Mouse (Mus musculus): ENCODE measurements around the gene Mmp8. TPM values are rescaled to one million over a fixed set of nuclear protein-coding genes. Genes with fewer than 3 reads are reported as not detected.

Mmp8 gene
- polyA plus RNA-seq, 1 experiment from 2014 or later, result 0.14 TPM

DNA sequence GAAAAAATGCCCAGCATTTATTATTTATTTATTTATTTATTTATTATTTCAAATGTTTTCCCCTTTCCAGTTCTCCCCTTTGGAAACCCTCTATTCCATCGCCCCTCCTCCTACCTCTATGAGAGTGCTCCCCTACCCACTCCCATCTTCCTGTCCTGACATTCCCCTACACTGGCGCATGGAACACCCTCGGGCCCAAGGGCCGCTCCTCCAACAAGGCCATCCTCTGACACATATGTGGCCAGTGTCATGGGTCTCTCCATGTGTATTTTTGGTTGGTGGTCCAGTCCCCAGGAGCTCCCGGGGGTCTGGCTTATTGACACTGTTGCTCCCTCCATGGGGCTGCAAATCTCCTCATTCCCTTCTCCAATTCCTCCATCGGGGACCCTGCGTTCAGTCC lies 12.3 kb upstream of the Mmp8 start:
- H3K4me3 ChIP-seq (ENCODE audit: control insufficient read depth in 1 of 2, insufficient read depth in 1 of 2, low read depth in 1 of 2, low read length in 2 of 2), result no peak overlapping the region
- ATAC-seq (ENCODE audit: insufficient number of reproducible peaks, insufficient read depth, low FRiP score, low read depth), result no peak
- no peak overlapping the region for H3K9ac ChIP-seq (ENCODE audit: low read length)
- H3K36me3 ChIP-seq (ENCODE audit: control insufficient read depth, insufficient read depth, low read length), result no peaks in the 10 kb centered on the region
- H3K4me2 ChIP-seq (ENCODE audit: low read length), result no peak overlapping the region
- H3K4me1 ChIP-seq (ENCODE audit: control insufficient read depth in 2 of 2, insufficient read depth in 2 of 2, low read length in 2 of 2), result peaks cover 0 to 3% of the 10 kb centered on the region in 2 experiments; a peak in 1 of 4 replicates
- no peaks in the 10 kb centered on the region for H3K27me3 ChIP-seq (ENCODE audit: control insufficient read depth, insufficient read depth, low read length)
- no peak overlapping the region for H3K27ac ChIP-seq (replicated peaks in 1 of 2; ENCODE audit: control insufficient read depth in 1 of 2, insufficient read depth in 1 of 2, low read depth in 2 of 2, low read length in 2 of 2)
- WGBS, result 74% methylated on average over 7 of the region's 7 CpGs
- no peaks in the 10 kb centered on the region for H3K9me3 ChIP-seq (ENCODE audit: control insufficient read depth, low read length)

GRCm38 (mm10) chr9:7551943-7552342 lies 6.3 kb upstream of the Mmp8 start:
- Histone ChIP-seq H3K27ac (replicated peaks in 1 of 2; ENCODE audit: control insufficient read depth in 1 of 2, insufficient read depth in 1 of 2, low read depth in 2 of 2, low read length in 2 of 2) (no peak overlapping the region), H3K9me3 (ENCODE audit: control insufficient read depth, low read length) (no peaks in the 10 kb centered on the region), H3K4me1 (ENCODE audit: control insufficient read depth in 2 of 2, insufficient read depth in 2 of 2, low read length in 2 of 2) (no peaks in the 10 kb centered on the region), H3K4me3 (ENCODE audit: control insufficient read depth in 1 of 2, insufficient read depth in 1 of 2, low read depth in 1 of 2, low read length in 2 of 2) (no peak overlapping the region), H3K36me3 (ENCODE audit: control insufficient read depth, insufficient read depth, low read length) (no peaks in the 10 kb centered on the region), H3K27me3 (ENCODE audit: control insufficient read depth, insufficient read depth, low read length) (no peaks in the 10 kb centered on the region), H3K4me2 (ENCODE audit: low read length) (no peak overlapping the region), H3K9ac (ENCODE audit: low read length) (no peak overlapping the region)
- no peak for ATAC-seq (ENCODE audit: insufficient number of reproducible peaks, insufficient read depth, low FRiP score, low read depth)

- Histone ChIP-seq H3K4me1 (ENCODE audit: control insufficient read depth in 2 of 2, insufficient read depth in 2 of 2, low read length in 2 of 2) (no peaks in the 10 kb centered on the region; a peak in 1 of 4 replicates), H3K9me3 (ENCODE audit: control insufficient read depth, low read length) (no peaks in the 10 kb centered on the region), H3K27me3 (ENCODE audit: control insufficient read depth, insufficient read depth, low read length) (no peaks in the 10 kb centered on the region), H3K4me2 (ENCODE audit: low read length) (no peak overlapping the region), H3K27ac (replicated peaks in 1 of 2; ENCODE audit: control insufficient read depth in 1 of 2, insufficient read depth in 1 of 2, low read depth in 2 of 2, low read length in 2 of 2) (no peak overlapping the region), H3K36me3 (ENCODE audit: control insufficient read depth, insufficient read depth, low read length) (no peaks in the 10 kb centered on the region), H3K4me3 (ENCODE audit: control insufficient read depth in 1 of 2, insufficient read depth in 1 of 2, low read depth in 1 of 2, low read length in 2 of 2) (no peak overlapping the region), H3K9ac (ENCODE audit: low read length) (no peak overlapping the region)
- no peak for ATAC-seq (ENCODE audit: insufficient number of reproducible peaks, insufficient read depth, low FRiP score, low read depth)
- 69% methylated on average over 3 of the region's 3 CpGs for WGBS
These were observed 4.7 kb upstream of the Mmp8 start for GRCm38 (mm10) chr9:7553536-7553935.

DNA sequence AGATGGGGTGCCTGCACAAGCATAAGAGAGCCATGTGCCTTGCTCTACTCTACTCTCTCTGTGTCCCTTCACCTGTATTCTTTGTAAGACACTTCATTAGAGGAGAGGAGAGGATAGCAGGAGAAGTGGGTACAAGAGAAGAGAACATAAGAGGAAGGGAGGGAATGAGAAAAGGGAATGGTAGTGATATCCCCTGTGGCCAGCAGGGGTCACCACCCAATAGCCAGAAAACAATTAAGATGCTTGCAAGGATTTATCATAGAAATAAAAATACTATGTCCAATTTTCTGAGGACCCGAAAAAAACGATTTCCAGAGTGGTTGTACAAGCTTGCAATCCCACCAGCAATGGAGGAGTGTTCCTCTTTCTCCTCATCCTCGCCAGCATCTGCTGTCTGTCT lies 3.9 kb upstream of the Mmp8 start:
- Histone ChIP-seq H3K9ac (ENCODE audit: low read length) (no peak overlapping the region), H3K4me1 (ENCODE audit: control insufficient read depth in 2 of 2, insufficient read depth in 2 of 2, low read length in 2 of 2) (no peaks in the 10 kb centered on the region; a peak in 1 of 4 replicates), H3K4me2 (ENCODE audit: low read length) (no peak overlapping the region), H3K9me3 (ENCODE audit: control insufficient read depth, low read length) (no peaks in the 10 kb centered on the region), H3K4me3 (ENCODE audit: control insufficient read depth in 1 of 2, insufficient read depth in 1 of 2, low read depth in 1 of 2, low read length in 2 of 2) (no peak overlapping the region), H3K36me3 (ENCODE audit: control insufficient read depth, insufficient read depth, low read length) (no peaks in the 10 kb centered on the region), H3K27ac (replicated peaks in 1 of 2; ENCODE audit: control insufficient read depth in 1 of 2, insufficient read depth in 1 of 2, low read depth in 2 of 2, low read length in 2 of 2) (no peak overlapping the region), H3K27me3 (ENCODE audit: control insufficient read depth, insufficient read depth, low read length) (no peaks in the 10 kb centered on the region)
- no peak for ATAC-seq (ENCODE audit: insufficient number of reproducible peaks, insufficient read depth, low FRiP score, low read depth)
- WGBS, result 22% methylated on average over 3 of the region's 3 CpGs

DNA sequence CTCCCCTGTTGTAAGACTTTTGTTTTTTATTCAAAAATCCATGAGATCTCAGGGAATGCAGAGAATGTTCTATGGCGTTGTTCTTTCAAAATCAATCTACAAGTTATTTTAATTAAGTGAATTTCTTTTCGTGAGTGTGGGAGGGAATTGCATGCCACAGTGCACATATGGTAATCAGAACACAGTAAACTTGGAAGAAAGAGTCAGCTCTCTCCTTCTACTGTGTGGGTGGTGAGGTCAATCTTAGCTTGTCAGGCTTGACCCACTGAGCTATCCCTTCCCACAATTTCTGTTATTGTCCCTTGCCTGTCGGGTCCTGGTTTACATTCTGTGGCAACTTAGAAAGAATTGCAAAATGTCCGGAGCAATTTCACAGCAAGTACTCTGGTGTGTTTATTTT lies 1.8 kb downstream of the Mmp8 start:
- WGBS, result 75% methylated on average over 4 of the region's 4 CpGs
- ATAC-seq (ENCODE audit: insufficient number of reproducible peaks, insufficient read depth, low FRiP score, low read depth), result no peak
- Histone ChIP-seq H3K9me3 (ENCODE audit: control insufficient read depth, low read length) (no peaks in the 10 kb centered on the region), H3K27me3 (ENCODE audit: control insufficient read depth, insufficient read depth, low read length) (no peaks in the 10 kb centered on the region), H3K36me3 (ENCODE audit: control insufficient read depth, insufficient read depth, low read length) (no peaks in the 10 kb centered on the region), H3K4me2 (ENCODE audit: low read length) (no peak overlapping the region), H3K4me1 (ENCODE audit: control insufficient read depth in 2 of 2, insufficient read depth in 2 of 2, low read length in 2 of 2) (no peaks in the 10 kb centered on the region; a peak in 1 of 4 replicates), H3K4me3 (ENCODE audit: control insufficient read depth in 1 of 2, insufficient read depth in 1 of 2, low read depth in 1 of 2, low read length in 2 of 2) (no peak overlapping the region), H3K27ac (replicated peaks in 1 of 2; ENCODE audit: control insufficient read depth in 1 of 2, insufficient read depth in 1 of 2, low read depth in 2 of 2, low read length in 2 of 2) (no peak overlapping the region), H3K9ac (ENCODE audit: low read length) (no peak overlapping the region)

- Histone ChIP-seq H3K27me3 (ENCODE audit: control insufficient read depth, insufficient read depth, low read length) (no peaks in the 10 kb centered on the region), H3K36me3 (ENCODE audit: control insufficient read depth, insufficient read depth, low read length) (no peaks in the 10 kb centered on the region), H3K27ac (replicated peaks in 1 of 2; ENCODE audit: control insufficient read depth in 1 of 2, insufficient read depth in 1 of 2, low read depth in 2 of 2, low read length in 2 of 2) (no peak overlapping the region), H3K9me3 (ENCODE audit: control insufficient read depth, low read length) (no peaks in the 10 kb centered on the region), H3K4me1 (ENCODE audit: control insufficient read depth in 2 of 2, insufficient read depth in 2 of 2, low read length in 2 of 2) (no peaks in the 10 kb centered on the region; a peak in 1 of 4 replicates), H3K4me3 (ENCODE audit: control insufficient read depth in 1 of 2, insufficient read depth in 1 of 2, low read depth in 1 of 2, low read length in 2 of 2) (no peak overlapping the region), H3K9ac (ENCODE audit: low read length) (no peak overlapping the region), H3K4me2 (ENCODE audit: low read length) (no peak overlapping the region)
- 62% methylated on average over 7 of the region's 7 CpGs for WGBS
- ATAC-seq (ENCODE audit: insufficient number of reproducible peaks, insufficient read depth, low FRiP score, low read depth), result no peak
These were observed 9.1 kb downstream of the Mmp8 start for GRCm38 (mm10) chr9:7567376-7567775.

DNA sequence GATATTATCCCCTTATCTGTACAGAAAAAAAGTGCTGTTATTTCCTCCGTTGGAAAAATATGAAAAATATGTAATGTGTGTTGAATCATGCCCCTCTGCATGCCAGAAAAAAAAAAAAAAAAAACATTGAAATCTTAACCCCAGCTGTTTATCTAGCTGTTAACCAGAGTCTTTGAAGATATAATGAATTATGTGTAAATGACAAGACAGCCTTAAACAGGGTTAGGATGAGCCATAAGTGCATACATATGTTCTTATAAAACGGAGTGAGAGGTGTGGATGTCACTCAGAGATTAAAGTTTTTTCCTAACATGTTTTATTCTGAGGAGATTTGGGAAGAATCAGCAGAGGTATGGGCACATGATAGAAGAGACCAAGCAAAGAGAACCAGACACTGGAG lies 9.7 kb downstream of the Mmp8 start:
- Histone ChIP-seq H3K36me3 (ENCODE audit: control insufficient read depth, insufficient read depth, low read length) (no peaks in the 10 kb centered on the region), H3K27ac (replicated peaks in 1 of 2; ENCODE audit: control insufficient read depth in 1 of 2, insufficient read depth in 1 of 2, low read depth in 2 of 2, low read length in 2 of 2) (no peak overlapping the region), H3K9ac (ENCODE audit: low read length) (no peak overlapping the region), H3K4me3 (ENCODE audit: control insufficient read depth in 1 of 2, insufficient read depth in 1 of 2, low read depth in 1 of 2, low read length in 2 of 2) (no peak overlapping the region), H3K27me3 (ENCODE audit: control insufficient read depth, insufficient read depth, low read length) (no peaks in the 10 kb centered on the region), H3K4me2 (ENCODE audit: low read length) (no peak overlapping the region), H3K9me3 (ENCODE audit: control insufficient read depth, low read length) (no peaks in the 10 kb centered on the region), H3K4me1 (ENCODE audit: control insufficient read depth in 2 of 2, insufficient read depth in 2 of 2, low read length in 2 of 2) (no peaks in the 10 kb centered on the region; a peak in 1 of 4 replicates)
- ATAC-seq (ENCODE audit: insufficient number of reproducible peaks, insufficient read depth, low FRiP score, low read depth), result no peak
- 72% methylated on average over 2 of the region's 2 CpGs for WGBS

- no peak overlapping the region for H3K4me2 ChIP-seq (ENCODE audit: low read length)
- H3K4me1 ChIP-seq (ENCODE audit: control insufficient read depth in 2 of 2, insufficient read depth in 2 of 2, low read length in 2 of 2), result no peaks in the 10 kb centered on the region; a peak in 1 of 4 replicates
- no peak overlapping the region for H3K9ac ChIP-seq (ENCODE audit: low read length)
- H3K36me3 ChIP-seq (ENCODE audit: control insufficient read depth, insufficient read depth, low read length), result no peaks in the 10 kb centered on the region
- no peaks in the 10 kb centered on the region for H3K27me3 ChIP-seq (ENCODE audit: control insufficient read depth, insufficient read depth, low read length)
- no peak overlapping the region for H3K4me3 ChIP-seq (ENCODE audit: control insufficient read depth in 1 of 2, insufficient read depth in 1 of 2, low read depth in 1 of 2, low read length in 2 of 2)
- ATAC-seq (ENCODE audit: insufficient number of reproducible peaks, insufficient read depth, low FRiP score, low read depth), result no peak
- no peak overlapping the region for H3K27ac ChIP-seq (replicated peaks in 1 of 2; ENCODE audit: control insufficient read depth in 1 of 2, insufficient read depth in 1 of 2, low read depth in 2 of 2, low read length in 2 of 2)
- WGBS, result 83% methylated on average over 1 of the region's 1 CpGs
- no peaks in the 10 kb centered on the region for H3K9me3 ChIP-seq (ENCODE audit: control insufficient read depth, low read length)
These were observed 12.2 kb downstream of the Mmp8 start for GRCm38 (mm10) chr9:7570485-7570884.
